Comparison of ENCODE assay signal across 23 mouse cellular contexts in the genomic region with DNA sequence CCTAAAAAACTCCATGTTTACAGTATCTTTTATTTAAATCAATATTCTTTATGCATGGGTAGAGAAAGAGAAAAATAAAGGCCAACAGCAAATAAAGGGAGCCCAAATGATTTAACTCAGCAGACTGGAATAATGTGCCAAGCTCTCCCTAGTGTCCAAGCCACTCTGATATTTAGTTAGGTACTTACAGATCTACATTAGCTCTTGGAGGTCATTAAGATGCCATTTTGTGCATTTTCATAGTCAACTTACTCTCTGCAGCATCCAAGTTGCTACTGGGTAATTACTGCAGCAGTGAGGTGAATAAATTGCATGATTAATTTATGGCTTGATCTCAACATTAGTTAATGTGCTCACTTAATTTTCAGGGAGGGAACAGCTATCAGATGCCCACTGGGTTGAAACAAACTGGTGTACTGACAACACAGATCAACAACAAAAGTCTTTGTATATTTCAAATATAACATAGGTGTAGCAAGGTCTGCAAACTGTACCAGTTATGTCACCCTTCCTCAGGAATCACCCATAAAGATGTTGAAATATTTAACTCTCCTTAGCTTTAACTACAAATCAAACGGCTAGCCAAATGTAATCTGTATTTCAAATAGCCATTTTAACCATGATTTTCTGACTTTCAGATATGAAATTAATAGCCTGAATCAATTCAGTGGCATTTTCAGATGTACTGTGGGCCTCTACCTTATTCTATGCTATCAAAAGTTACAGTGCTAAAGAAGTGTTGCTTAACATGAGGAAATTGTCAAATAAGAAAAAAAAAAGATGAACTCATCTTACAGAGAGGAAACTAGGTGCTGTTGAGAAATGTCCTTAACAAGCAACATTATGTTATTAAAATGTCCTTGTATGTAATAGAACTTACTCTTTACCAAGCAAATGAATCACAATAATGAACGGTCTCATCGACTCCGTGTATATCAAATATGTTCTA.
DNase-seq lines count a peak whose midpoint lies in the region; ATAC-seq and TF ChIP-seq lines count a peak whose summit lies in the region.
"Had no signal": no experiment of that assay in that cellular context is flagged by ENCODE, and none has a peak within 500 bp of the region (broad histone marks: within the 10 kb centered on the region; RNA-seq: fewer than 3 reads in every experiment).

No protein-coding gene starts in this region.

- no peaks in the 10 kb centered on the region for H3K9me3 ChIP-seq in forebrain, embryonic 14.5 days (replicated peaks; ENCODE audit: control insufficient read depth, low read length)
- H3K9me3 ChIP-seq in forebrain, embryonic 11.5 days (ENCODE audit: control insufficient read depth, low read length) = no peaks in the 10 kb centered on the region
- no peaks in the 10 kb centered on the region for H3K9me3 ChIP-seq in midbrain, postnatal 0 days (ENCODE audit: low read length)
- H3K9me3 ChIP-seq in midbrain, embryonic 10.5 days (replicated peaks) = no peaks in the 10 kb centered on the region
- H3K9me3 ChIP-seq in intestine, embryonic 15.5 days = no peaks in the 10 kb centered on the region
- H3K9me3 ChIP-seq: embryonic facial prominence, embryonic 13.5 days; heart, embryonic 10.5 days; hindbrain, embryonic 12.5 days had no signal

- ATAC-seq in forebrain, embryonic 14.5 days = peak; percentile 46; the same call in 1 of the 2 replicates
- ATAC-seq in forebrain, embryonic 11.5 days (replicated peaks; ENCODE audit: low FRiP score) = no peak
- no peak for ATAC-seq in midbrain, postnatal 0 days (ENCODE audit: low FRiP score)
- ATAC-seq in megakaryocyte, adult 5-6 weeks (ENCODE audit: poor library complexity, severe bottlenecking) = peak; percentile 80
- no peak for ATAC-seq in intestine, embryonic 15.5 days
- ATAC-seq: activated CD4-positive, CD25-positive, alpha-beta regulatory T cell, adult 4 months; intestine, embryonic 16.5 days; Patski had no signal

- WGBS in forebrain, embryonic 14.5 days = 96% methylated on average over 4 of the region's 4 CpGs
- WGBS in forebrain, embryonic 11.5 days = 94% methylated on average over 4 of the region's 4 CpGs
- WGBS in midbrain, postnatal 0 days = 95% methylated on average over 4 of the region's 4 CpGs
- 91% methylated on average over 4 of the region's 4 CpGs for WGBS in midbrain, embryonic 10.5 days
- 91% methylated on average over 4 of the region's 4 CpGs for WGBS in intestine, embryonic 15.5 days

- no peaks in the 10 kb centered on the region for H3K4me1 ChIP-seq in forebrain, embryonic 14.5 days (ENCODE audit: control insufficient read depth, insufficient read depth, low read length)
- no peaks in the 10 kb centered on the region for H3K4me1 ChIP-seq in forebrain, embryonic 11.5 days (replicated peaks; ENCODE audit: control insufficient read depth, insufficient read depth, low read length)
- H3K4me1 ChIP-seq in midbrain, postnatal 0 days (ENCODE audit: insufficient read depth, low read length) = no peaks in the 10 kb centered on the region
- H3K4me1 ChIP-seq in midbrain, embryonic 10.5 days = no peaks in the 10 kb centered on the region
- no peaks in the 10 kb centered on the region for H3K4me1 ChIP-seq in intestine, embryonic 15.5 days (replicated peaks)
- H3K4me1 ChIP-seq: embryonic facial prominence, embryonic 13.5 days; heart, embryonic 10.5 days; hindbrain, embryonic 12.5 days had no signal

- H3K4me2 ChIP-seq in forebrain, embryonic 14.5 days (ENCODE audit: low read length) = no peak overlapping the region
- no peak overlapping the region for H3K4me2 ChIP-seq in forebrain, embryonic 11.5 days (ENCODE audit: low read depth, low read length, severe bottlenecking)
- no peak overlapping the region for H3K4me2 ChIP-seq in midbrain, postnatal 0 days (ENCODE audit: low read depth, low read length, poor library complexity, severe bottlenecking)
- H3K4me2 ChIP-seq in intestine, embryonic 15.5 days (replicated peaks) = no peak overlapping the region
- H3K4me2 ChIP-seq: embryonic facial prominence, embryonic 13.5 days; hindbrain, embryonic 12.5 days had no signal

- H3K36me3 ChIP-seq in forebrain, embryonic 14.5 days (ENCODE audit: control insufficient read depth, insufficient read depth, low read length) = no peaks in the 10 kb centered on the region
- H3K36me3 ChIP-seq in forebrain, embryonic 11.5 days (ENCODE audit: control insufficient read depth, insufficient read depth, low read length) = no peaks in the 10 kb centered on the region
- no peaks in the 10 kb centered on the region for H3K36me3 ChIP-seq in midbrain, postnatal 0 days (ENCODE audit: insufficient read depth, low read length)
- H3K36me3 ChIP-seq in midbrain, embryonic 10.5 days = no peaks in the 10 kb centered on the region
- no peaks in the 10 kb centered on the region for H3K36me3 ChIP-seq in intestine, embryonic 15.5 days
- H3K36me3 ChIP-seq: embryonic facial prominence, embryonic 13.5 days; heart, embryonic 10.5 days; hindbrain, embryonic 12.5 days had no signal

- no peak for TF ChIP-seq CTCF in midbrain, postnatal 0 days (IDR thresholded peaks at IDR 0.05)

- peak; percentile 39 for DNase-seq in forebrain, embryonic 14.5 days (ENCODE audit: low spot score)
- no peak for DNase-seq in forebrain, embryonic 11.5 days (ENCODE audit: low spot score)
- DNase-seq in midbrain, postnatal 0 days (ENCODE audit: low spot score) = peak; percentile 26
- DNase-seq in midbrain, embryonic 10.5 days (ENCODE audit: low spot score) = no peak
- DNase-seq in adrenal gland, postnatal 36 days = no peak
- DNase-seq: adrenal gland, adult 2 months; adrenal gland, postnatal 25 days; cerebellum, adult 11 months; cerebellum, adult 9-10 months; cerebellum, postnatal 25 days; gastrocnemius, adult 2 months; gastrocnemius, postnatal 25 days; heart, postnatal 10 days; heart, postnatal 4 days had no signal

- H3K27ac ChIP-seq in forebrain, embryonic 14.5 days (ENCODE audit: low read depth, low read length) = no peak overlapping the region
- no peak overlapping the region for H3K27ac ChIP-seq in forebrain, embryonic 11.5 days (ENCODE audit: low read depth, low read length)
- no peak overlapping the region for H3K27ac ChIP-seq in midbrain, postnatal 0 days (ENCODE audit: low read depth, low read length)
- no peak overlapping the region for H3K27ac ChIP-seq in midbrain, embryonic 10.5 days (replicated peaks)
- H3K27ac ChIP-seq in intestine, embryonic 15.5 days = no peak overlapping the region
- H3K27ac ChIP-seq: embryonic facial prominence, embryonic 13.5 days; gastrocnemius, adult 2 months; heart, embryonic 10.5 days; hindbrain, embryonic 12.5 days had no signal

- no peak overlapping the region for H3K9ac ChIP-seq in forebrain, embryonic 14.5 days (ENCODE audit: low read length)
- H3K9ac ChIP-seq in forebrain, embryonic 11.5 days (ENCODE audit: low read length) = no peak overlapping the region
- H3K9ac ChIP-seq in midbrain, postnatal 0 days (replicated peaks; ENCODE audit: low read length, poor library complexity, severe bottlenecking) = no peak overlapping the region
- no peak overlapping the region for H3K9ac ChIP-seq in intestine, embryonic 15.5 days
- H3K9ac ChIP-seq: embryonic facial prominence, embryonic 13.5 days; hindbrain, embryonic 12.5 days had no signal

- H3K27me3 ChIP-seq in forebrain, embryonic 14.5 days (replicated peaks; ENCODE audit: control insufficient read depth, insufficient read depth, low read length) = no peaks in the 10 kb centered on the region
- no peaks in the 10 kb centered on the region for H3K27me3 ChIP-seq in forebrain, embryonic 11.5 days (ENCODE audit: control insufficient read depth, insufficient read depth, low read length)
- no peaks in the 10 kb centered on the region for H3K27me3 ChIP-seq in midbrain, postnatal 0 days (ENCODE audit: insufficient read depth, low read length)
- no peaks in the 10 kb centered on the region for H3K27me3 ChIP-seq in midbrain, embryonic 10.5 days (ENCODE audit: low read depth, poor library complexity, severe bottlenecking)
- H3K27me3 ChIP-seq in intestine, embryonic 15.5 days (replicated peaks) = no peaks in the 10 kb centered on the region
- H3K27me3 ChIP-seq: CH12.LX; embryonic facial prominence, embryonic 13.5 days; hindbrain, embryonic 12.5 days; Patski had no signal

- no peak overlapping the region for H3K4me3 ChIP-seq in forebrain, embryonic 14.5 days (ENCODE audit: low read depth, low read length)
- no peak overlapping the region for H3K4me3 ChIP-seq in forebrain, embryonic 11.5 days (ENCODE audit: low read depth, low read length)
- H3K4me3 ChIP-seq in midbrain, postnatal 0 days (ENCODE audit: low read depth, low read length) = no peak overlapping the region
- H3K4me3 ChIP-seq in midbrain, embryonic 10.5 days = no peak overlapping the region
- H3K4me3 ChIP-seq in intestine, embryonic 15.5 days (replicated peaks) = no peak overlapping the region
- H3K4me3 ChIP-seq: embryonic facial prominence, embryonic 13.5 days; gastrocnemius, adult 2 months; heart, embryonic 10.5 days; hindbrain, embryonic 12.5 days had no signal

Comparison
In these comparisons a context has a peak if more than half of its experiments do, and no peak if none do; other contexts are left out.
1. ATAC-seq: peak in forebrain, embryonic 14.5 days (single experiment) and megakaryocyte, adult 5-6 weeks (single experiment); none in forebrain, embryonic 11.5 days (single experiment), midbrain, postnatal 0 days (single experiment) and intestine, embryonic 15.5 days (single experiment).
2. DNase-seq: peak in forebrain, embryonic 14.5 days (single experiment) and midbrain, postnatal 0 days (single experiment); none in forebrain, embryonic 11.5 days (single experiment), midbrain, embryonic 10.5 days (single experiment) and adrenal gland, postnatal 36 days (0 of 2).